Mouse (Mus musculus): ENCODE data around the gene Sptan1. TPM values are rescaled to one million over a fixed set of nuclear protein-coding genes. Genes with fewer than 3 reads are reported as not detected.
A peak's percentile ranks its signal among the peaks of the same experiment; 100 is the strongest.

The Sptan1 gene
- polyA plus RNA-seq, 1 experiment from 2014 or later = 312 TPM

DNA sequence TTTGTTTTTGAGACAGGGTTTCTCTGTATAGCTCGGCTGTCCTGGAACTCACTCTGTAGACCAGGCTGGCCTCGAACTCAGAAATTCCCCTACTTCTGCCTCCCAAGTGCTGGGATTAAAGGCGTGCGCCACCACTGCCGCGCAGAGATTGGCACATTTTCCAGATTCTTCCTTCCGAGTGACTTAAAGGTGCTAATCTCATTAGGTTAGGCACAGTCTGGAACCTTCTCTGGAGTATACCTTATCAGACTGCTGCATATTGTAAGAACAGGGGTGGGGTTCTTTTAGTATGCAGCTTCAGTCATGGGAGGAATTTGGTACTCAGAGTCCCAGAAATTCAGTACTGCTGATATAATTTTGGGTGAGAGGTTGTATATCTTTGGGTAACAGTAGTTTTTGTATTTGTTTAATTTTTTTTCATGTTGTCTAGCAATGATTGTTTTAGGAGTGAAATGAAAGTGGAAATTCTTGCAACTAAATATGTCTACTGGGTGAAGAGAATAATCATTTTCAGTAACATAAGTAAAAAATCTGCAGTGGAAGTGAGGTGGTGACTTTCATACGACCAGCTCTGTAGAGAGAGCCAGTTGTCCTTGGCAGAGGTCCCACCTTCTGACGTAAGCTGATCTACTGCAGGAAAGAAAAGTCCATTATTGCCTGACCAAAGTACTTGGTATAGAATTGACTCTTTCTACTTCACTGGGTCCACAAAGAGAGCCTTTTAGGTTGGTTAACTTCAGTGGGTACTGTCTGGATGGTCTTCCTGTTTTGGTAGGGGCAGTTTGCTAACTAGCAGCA lies 6.7 kb downstream of the Sptan1 start:
- Histone ChIP-seq H3K4me1 (ENCODE audit: control insufficient read depth, insufficient read depth, low read length) (peaks cover 39% of the 10 kb centered on the region), H3K4me2 (ENCODE audit: low read length) (no peak overlapping the region), H3K9ac (replicated peaks; ENCODE audit: low read length) (no peak overlapping the region), H3K27me3 (ENCODE audit: control insufficient read depth, insufficient read depth, low read length) (no peaks in the 10 kb centered on the region), H3K27ac (replicated peaks; ENCODE audit: low read depth, low read length) (no peak overlapping the region), H3K9me3 (ENCODE audit: control insufficient read depth, low read length) (no peaks in the 10 kb centered on the region), H3K4me3 (replicated peaks; ENCODE audit: low read depth, low read length) (no peak overlapping the region), H3K36me3 (ENCODE audit: control insufficient read depth, insufficient read depth, low read length) (peaks cover 51% of the 10 kb centered on the region)
- ATAC-seq (ENCODE audit: low FRiP score, low TSS enrichment) (no peak), DNase-seq (peak; percentile 29)
- WGBS = 80% methylated on average over 9 of the region's 9 CpGs

DNA sequence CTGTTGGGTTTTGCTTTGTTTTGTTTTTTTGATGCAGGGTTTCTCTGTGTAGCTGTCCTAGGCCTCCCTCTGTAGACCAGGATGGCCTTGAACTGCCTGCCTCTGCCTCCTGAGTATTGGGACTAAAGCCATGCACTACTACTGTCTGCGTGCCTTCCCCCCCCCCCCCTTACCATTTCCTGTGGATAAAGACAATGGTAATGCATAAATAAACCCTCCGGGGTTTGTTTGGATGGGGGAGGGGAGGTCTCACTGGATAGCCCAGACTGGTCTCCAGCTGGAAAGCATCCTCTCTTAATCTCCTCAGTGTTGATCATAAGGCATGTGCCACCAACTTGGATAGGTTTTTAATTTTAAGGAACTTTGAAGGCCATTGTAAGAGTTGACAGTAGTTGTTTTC lies 8.2 kb downstream of the Sptan1 start:
- no peak overlapping the region for H3K27ac ChIP-seq (replicated peaks; ENCODE audit: low read depth, low read length)
- no peaks in the 10 kb centered on the region for H3K9me3 ChIP-seq (ENCODE audit: control insufficient read depth, low read length)
- H3K27me3 ChIP-seq (ENCODE audit: control insufficient read depth, insufficient read depth, low read length) = no peaks in the 10 kb centered on the region
- peaks cover 47% of the 10 kb centered on the region for H3K36me3 ChIP-seq (ENCODE audit: control insufficient read depth, insufficient read depth, low read length)
- ATAC-seq (ENCODE audit: low FRiP score, low TSS enrichment) (no peak), DNase-seq (peak; percentile 27)
- 12% methylated on average over 2 of the region's 2 CpGs for WGBS
- H3K9ac ChIP-seq (replicated peaks; ENCODE audit: low read length) = no peak overlapping the region
- H3K4me1 ChIP-seq (ENCODE audit: control insufficient read depth, insufficient read depth, low read length) = peaks cover 27% of the 10 kb centered on the region
- H3K4me3 ChIP-seq (replicated peaks; ENCODE audit: low read depth, low read length) = no peak overlapping the region
- no peak overlapping the region for H3K4me2 ChIP-seq (ENCODE audit: low read length)

DNA sequence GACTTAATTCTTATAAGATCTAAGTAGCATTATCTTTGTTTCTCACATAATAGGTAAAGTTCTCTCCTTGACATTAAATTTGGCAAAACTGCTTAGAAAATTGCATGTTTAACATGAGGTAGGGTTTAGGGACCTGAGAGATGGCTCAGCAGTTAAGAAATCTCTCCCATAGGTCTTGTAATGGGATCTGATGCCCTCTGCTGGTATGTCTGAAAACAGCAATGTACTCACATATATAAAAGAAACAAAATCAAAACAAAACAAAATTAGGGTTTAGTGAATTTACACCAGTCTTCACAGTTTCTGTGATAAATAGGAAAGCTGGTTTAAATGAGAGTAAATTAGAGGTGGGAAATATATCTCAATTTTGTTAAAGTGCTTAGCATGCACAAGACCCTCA lies 11.9 kb downstream of the Sptan1 start:
- peaks cover 65% of the 10 kb centered on the region for H3K36me3 ChIP-seq (ENCODE audit: control insufficient read depth, insufficient read depth, low read length)
- peaks cover 8% of the 10 kb centered on the region; the same call in 1 of the 2 replicates for H3K4me1 ChIP-seq (ENCODE audit: control insufficient read depth, insufficient read depth, low read length)
- no peaks in the 10 kb centered on the region for H3K27me3 ChIP-seq (ENCODE audit: control insufficient read depth, insufficient read depth, low read length)
- no peaks in the 10 kb centered on the region for H3K9me3 ChIP-seq (ENCODE audit: control insufficient read depth, low read length)
- DNase-seq (peak; percentile 77), ATAC-seq (ENCODE audit: low FRiP score, low TSS enrichment) (no peak)
- H3K4me3 ChIP-seq (replicated peaks; ENCODE audit: low read depth, low read length) = no peak overlapping the region
- H3K4me2 ChIP-seq (ENCODE audit: low read length) = no peak overlapping the region
- no peak overlapping the region for H3K27ac ChIP-seq (replicated peaks; ENCODE audit: low read depth, low read length)
- no peak overlapping the region for H3K9ac ChIP-seq (replicated peaks; ENCODE audit: low read length)

DNA sequence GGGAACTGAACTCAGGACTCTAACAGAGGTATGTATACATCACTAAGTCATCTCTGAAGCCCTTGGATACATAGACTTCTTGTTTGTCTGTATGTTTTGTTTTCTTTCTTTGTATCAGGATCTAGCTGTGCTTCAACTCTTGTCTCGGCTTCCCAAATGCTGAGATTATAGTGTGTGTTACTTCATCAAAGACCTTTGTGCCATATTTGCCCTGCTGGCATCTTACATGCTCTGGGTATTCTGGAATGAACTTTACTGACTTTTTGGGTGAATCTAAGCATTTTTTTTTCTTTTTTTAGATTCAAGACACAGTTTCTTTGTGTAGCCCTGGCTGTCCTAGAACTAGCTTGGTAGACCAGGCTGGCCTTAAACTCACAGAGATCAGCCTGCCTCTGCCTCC lies 15.3 kb downstream of the Sptan1 start:
- Histone ChIP-seq H3K9ac (replicated peaks; ENCODE audit: low read length) (no peak overlapping the region), H3K4me2 (ENCODE audit: low read length) (no peak overlapping the region), H3K4me1 (ENCODE audit: control insufficient read depth, insufficient read depth, low read length) (no peaks in the 10 kb centered on the region), H3K9me3 (ENCODE audit: control insufficient read depth, low read length) (no peaks in the 10 kb centered on the region), H3K36me3 (ENCODE audit: control insufficient read depth, insufficient read depth, low read length) (peaks cover 86% of the 10 kb centered on the region), H3K27me3 (ENCODE audit: control insufficient read depth, insufficient read depth, low read length) (no peaks in the 10 kb centered on the region), H3K4me3 (replicated peaks; ENCODE audit: low read depth, low read length) (no peak overlapping the region), H3K27ac (replicated peaks; ENCODE audit: low read depth, low read length) (no peak overlapping the region)
- 93% methylated on average over 1 of the region's 1 CpGs for WGBS
- ATAC-seq (ENCODE audit: low FRiP score, low TSS enrichment) (no peak), DNase-seq (no peak)

DNA sequence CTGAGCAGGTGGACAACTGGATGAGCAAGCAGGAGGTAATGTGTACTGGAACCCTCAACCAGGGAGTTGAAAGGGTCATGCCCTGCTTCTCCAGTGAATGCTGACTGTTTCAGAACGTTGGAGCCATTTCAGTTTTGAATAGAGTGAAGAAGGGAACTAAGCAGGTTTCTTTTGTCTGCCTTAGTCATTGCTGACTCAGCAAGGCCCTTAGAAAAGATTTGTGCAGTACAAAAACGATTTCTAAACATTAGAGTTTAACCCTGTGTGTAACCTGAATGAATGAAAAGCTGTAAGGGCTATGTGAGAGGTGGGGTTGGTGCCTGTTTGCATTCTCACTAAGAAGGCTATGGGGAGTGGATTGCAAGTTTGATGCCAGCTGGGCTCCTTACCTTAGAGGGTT lies 26.6 kb downstream of the Sptan1 start:
- DNase-seq (no peak), ATAC-seq (ENCODE audit: low FRiP score, low TSS enrichment) (no peak)
- 58% methylated on average over 2 of the region's 2 CpGs for WGBS
- no peak overlapping the region for H3K9ac ChIP-seq (replicated peaks; ENCODE audit: low read length)
- no peaks in the 10 kb centered on the region for H3K9me3 ChIP-seq (ENCODE audit: control insufficient read depth, low read length)
- no peak overlapping the region for H3K4me3 ChIP-seq (replicated peaks; ENCODE audit: low read depth, low read length)
- H3K36me3 ChIP-seq (ENCODE audit: control insufficient read depth, insufficient read depth, low read length) = peaks cover 99% of the 10 kb centered on the region
- no peaks in the 10 kb centered on the region for H3K4me1 ChIP-seq (ENCODE audit: control insufficient read depth, insufficient read depth, low read length)
- no peak overlapping the region for H3K4me2 ChIP-seq (ENCODE audit: low read length)
- H3K27ac ChIP-seq (replicated peaks; ENCODE audit: low read depth, low read length) = no peak overlapping the region
- no peaks in the 10 kb centered on the region for H3K27me3 ChIP-seq (ENCODE audit: control insufficient read depth, insufficient read depth, low read length)

DNA sequence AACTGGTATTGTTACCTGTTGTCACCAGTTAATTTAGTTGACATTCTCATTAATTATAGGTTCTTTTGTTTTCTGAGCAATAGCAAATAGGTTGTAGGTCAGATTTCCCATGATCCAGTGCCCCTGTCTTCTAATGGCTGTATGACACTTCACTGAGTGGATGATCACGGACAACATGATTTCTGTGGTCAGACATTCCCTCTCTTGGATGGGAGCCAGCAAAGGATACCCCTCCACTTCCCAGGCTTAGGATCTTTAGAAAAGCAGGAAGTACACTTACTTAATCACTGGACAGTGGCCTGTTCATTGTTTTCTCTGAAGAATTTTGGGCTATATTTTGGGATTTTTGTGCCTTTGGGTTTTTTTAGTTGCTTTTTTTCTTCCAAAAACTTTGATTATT lies 43.7 kb downstream of the Sptan1 start:
- Histone ChIP-seq H3K9me3 (ENCODE audit: control insufficient read depth, low read length) (no peaks in the 10 kb centered on the region), H3K36me3 (ENCODE audit: control insufficient read depth, insufficient read depth, low read length) (peaks cover 100% of the 10 kb centered on the region), H3K4me1 (ENCODE audit: control insufficient read depth, insufficient read depth, low read length) (no peaks in the 10 kb centered on the region), H3K9ac (replicated peaks; ENCODE audit: low read length) (no peak overlapping the region), H3K27me3 (ENCODE audit: control insufficient read depth, insufficient read depth, low read length) (no peaks in the 10 kb centered on the region), H3K27ac (replicated peaks; ENCODE audit: low read depth, low read length) (no peak overlapping the region), H3K4me3 (replicated peaks; ENCODE audit: low read depth, low read length) (no peak overlapping the region), H3K4me2 (ENCODE audit: low read length) (no peak overlapping the region)
- DNase-seq (no peak), ATAC-seq (ENCODE audit: low FRiP score, low TSS enrichment) (no peak)
- 78% methylated on average over 1 of the region's 1 CpGs for WGBS

DNA sequence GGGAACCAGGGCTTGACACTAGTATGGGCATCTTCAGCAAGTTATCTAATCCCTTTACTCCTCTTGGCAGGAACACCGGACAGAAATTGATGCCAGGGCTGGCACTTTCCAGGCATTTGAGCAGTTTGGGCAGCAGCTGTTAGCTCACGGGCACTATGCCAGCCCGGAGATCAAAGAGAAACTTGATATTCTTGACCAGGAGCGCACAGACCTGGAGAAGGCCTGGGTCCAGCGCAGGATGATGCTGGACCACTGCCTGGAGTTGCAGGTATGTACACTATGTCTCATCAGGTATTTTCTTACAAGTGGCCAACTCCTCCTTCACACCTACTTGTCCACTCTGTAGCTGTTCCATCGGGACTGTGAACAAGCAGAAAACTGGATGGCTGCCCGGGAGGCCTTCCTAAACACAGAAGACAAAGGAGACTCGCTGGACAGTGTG lies 45.5 kb downstream of the Sptan1 start:
- DNase-seq (peak; percentile 32), ATAC-seq (ENCODE audit: low FRiP score, low TSS enrichment) (no peak)
- Histone ChIP-seq H3K36me3 (ENCODE audit: control insufficient read depth, insufficient read depth, low read length) (peaks cover 100% of the 10 kb centered on the region), H3K4me1 (ENCODE audit: control insufficient read depth, insufficient read depth, low read length) (no peaks in the 10 kb centered on the region), H3K9me3 (ENCODE audit: control insufficient read depth, low read length) (no peaks in the 10 kb centered on the region), H3K27ac (replicated peaks; ENCODE audit: low read depth, low read length) (no peak overlapping the region), H3K27me3 (ENCODE audit: control insufficient read depth, insufficient read depth, low read length) (no peaks in the 10 kb centered on the region), H3K9ac (replicated peaks; ENCODE audit: low read length) (no peak overlapping the region), H3K4me2 (ENCODE audit: low read length) (no peak overlapping the region), H3K4me3 (replicated peaks; ENCODE audit: low read depth, low read length) (no peak overlapping the region)
- 93% methylated on average over 8 of the region's 8 CpGs for WGBS

DNA sequence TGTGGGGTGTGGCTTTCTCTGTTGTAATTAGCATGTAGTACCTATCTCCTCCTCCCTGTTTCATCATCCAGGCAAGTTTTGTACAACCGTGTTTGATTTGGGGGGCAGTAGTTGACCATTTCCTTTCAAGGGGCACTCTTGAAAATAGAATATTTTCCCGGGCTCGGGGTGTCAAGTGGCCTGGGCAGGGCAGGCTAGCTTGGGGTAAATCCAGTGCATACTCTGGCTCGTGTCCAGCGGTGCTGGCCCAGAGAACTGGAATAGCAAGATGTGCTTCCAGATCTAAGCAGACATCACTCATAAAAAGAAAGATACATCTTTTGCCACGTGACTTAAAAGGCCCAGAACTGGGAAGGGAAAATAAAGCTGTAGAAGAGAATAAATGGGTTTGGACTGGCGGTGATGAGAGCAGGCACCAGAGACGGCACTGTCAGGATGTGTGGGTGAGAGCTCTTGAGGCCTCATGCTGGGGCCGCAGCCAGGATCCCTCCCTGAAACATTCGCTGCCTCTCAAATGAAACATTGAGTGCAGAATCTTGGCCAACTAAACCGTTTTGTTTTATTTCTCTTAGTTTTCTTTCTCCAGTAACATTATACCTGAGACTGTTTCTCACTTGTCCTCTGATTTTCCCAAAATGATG lies 49.1 kb downstream of the Sptan1 start:
- Histone ChIP-seq H3K27ac (replicated peaks; ENCODE audit: low read depth, low read length) (no peak overlapping the region), H3K4me2 (ENCODE audit: low read length) (no peak overlapping the region), H3K27me3 (ENCODE audit: control insufficient read depth, insufficient read depth, low read length) (no peaks in the 10 kb centered on the region), H3K9ac (replicated peaks; ENCODE audit: low read length) (no peak overlapping the region), H3K4me3 (replicated peaks; ENCODE audit: low read depth, low read length) (no peak overlapping the region), H3K9me3 (ENCODE audit: control insufficient read depth, low read length) (no peaks in the 10 kb centered on the region), H3K4me1 (ENCODE audit: control insufficient read depth, insufficient read depth, low read length) (no peaks in the 10 kb centered on the region), H3K36me3 (ENCODE audit: control insufficient read depth, insufficient read depth, low read length) (peaks cover 100% of the 10 kb centered on the region)
- ATAC-seq (ENCODE audit: low FRiP score, low TSS enrichment) (no peak), DNase-seq (no peak)
- 93% methylated on average over 11 of the region's 11 CpGs for WGBS

DNA sequence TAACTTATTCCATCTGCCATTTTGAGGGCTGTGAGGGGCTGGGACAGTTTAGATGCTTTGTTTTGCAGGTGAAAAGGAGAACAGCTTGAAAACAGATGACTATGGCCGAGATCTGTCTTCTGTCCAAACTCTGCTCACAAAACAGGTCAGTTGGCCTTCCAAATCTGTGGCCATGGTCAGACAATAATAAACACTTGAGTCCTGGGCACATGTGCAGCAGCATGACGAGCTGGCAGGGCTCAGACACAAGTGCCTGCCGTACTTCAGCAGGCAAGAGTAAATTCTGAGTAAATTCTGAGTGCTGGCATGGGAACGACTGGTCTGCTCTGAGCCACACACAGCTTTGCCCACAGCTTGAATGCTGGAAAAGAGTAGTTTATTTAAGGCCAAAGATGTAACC lies 60.1 kb downstream of the Sptan1 start:
- H3K4me2 ChIP-seq (ENCODE audit: low read length) = no peak overlapping the region
- no peaks in the 10 kb centered on the region for H3K9me3 ChIP-seq (ENCODE audit: control insufficient read depth, low read length)
- no peak overlapping the region for H3K27ac ChIP-seq (replicated peaks; ENCODE audit: low read depth, low read length)
- 95% methylated on average over 4 of the region's 4 CpGs for WGBS
- DNase-seq (no peak), ATAC-seq (ENCODE audit: low FRiP score, low TSS enrichment) (no peak)
- peaks cover 100% of the 10 kb centered on the region for H3K36me3 ChIP-seq (ENCODE audit: control insufficient read depth, insufficient read depth, low read length)
- no peaks in the 10 kb centered on the region for H3K4me1 ChIP-seq (ENCODE audit: control insufficient read depth, insufficient read depth, low read length)
- H3K27me3 ChIP-seq (ENCODE audit: control insufficient read depth, insufficient read depth, low read length) = no peaks in the 10 kb centered on the region
- H3K9ac ChIP-seq (replicated peaks; ENCODE audit: low read length) = no peak overlapping the region
- no peak overlapping the region for H3K4me3 ChIP-seq (replicated peaks; ENCODE audit: low read depth, low read length)
